ENCODE assay signal across 8 mouse cellular contexts in the genomic region with DNA sequence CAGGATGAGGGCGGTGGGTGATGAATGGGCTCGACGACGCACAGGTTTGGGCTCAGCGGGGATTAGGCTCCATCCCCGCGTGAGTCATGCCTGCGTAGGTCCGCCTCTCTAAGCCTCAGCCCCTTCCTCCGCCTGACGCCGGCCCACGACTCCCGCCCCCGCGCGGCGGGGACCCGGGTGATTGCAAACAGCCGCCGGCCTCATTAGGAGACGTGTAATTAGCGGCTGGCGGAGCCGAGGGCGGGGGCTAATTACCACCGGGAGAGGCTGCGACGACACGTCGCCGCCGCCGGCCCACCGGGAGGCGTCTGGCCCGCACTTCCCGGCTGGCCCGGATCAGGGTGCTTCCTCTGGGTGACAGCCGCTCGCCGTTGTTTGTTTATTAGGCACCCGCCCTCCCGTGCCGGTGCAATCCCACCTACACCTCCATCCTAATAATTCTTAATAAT. TPM values are rescaled to one million over a fixed set of nuclear protein-coding genes. Genes with fewer than 3 reads are reported as not detected.
DNase-seq lines count a peak whose midpoint lies in the region; ATAC-seq lines count a peak whose summit lies in the region.

No protein-coding gene starts in this region.

- H3K27ac ChIP-seq in neural tube, embryonic 15.5 days (replicated peaks) = peak overlapping the region; percentile 74

- peak overlapping the region; percentile 50 for H3K4me3 ChIP-seq in neural tube, embryonic 15.5 days (replicated peaks)

- peak; percentile 13 for DNase-seq in MEL-GATA-1-ER (ENCODE audit: extremely low read depth, low read depth)
- peak; percentile 25 for DNase-seq in c-Kit-positive CD71-positive TER-119-positive erythroid progenitor cells, embryonic 14.5 days (ENCODE audit: low spot score)
- DNase-seq in heart, postnatal 36 days = peak; percentile 69 to 82
- DNase-seq in layer of hippocampus, adult 8-10 months (ENCODE audit: low spot score in 2 of 2) = peak; percentile 65 to 71
- peak; percentile 64 to 65 for DNase-seq in lung, adult 18-20 months
- peak; percentile 51 for DNase-seq in thymus, postnatal 4 days

- H3K36me3 ChIP-seq in neural tube, embryonic 15.5 days = peaks cover 4% of the 10 kb centered on the region

- peak overlapping the region; percentile 42 for H3K9ac ChIP-seq in neural tube, embryonic 15.5 days (replicated peaks)

- WGBS in neural tube, embryonic 15.5 days = under 1% methylated on average over 44 of the region's 45 CpGs

- peak; percentile 25; the same call in 1 of the 2 replicates for ATAC-seq in frontal cortex, adult (ENCODE audit: low TSS enrichment)
- peak; percentile 59 for ATAC-seq in neural tube, embryonic 15.5 days (ENCODE audit: low FRiP score)

- H3K27me3 ChIP-seq in neural tube, embryonic 15.5 days (replicated peaks) = no peaks in the 10 kb centered on the region

- no peaks in the 10 kb centered on the region for H3K9me3 ChIP-seq in neural tube, embryonic 15.5 days (replicated peaks)

- intact Hi-C loops in heart, postnatal 36 days (cut with DNase I) = loop anchor here (1.0 to 5.0 kb wide), 3 partner anchors 48 to 257 kb away; no protein-coding TSS in a partner anchor

- H3K4me1 ChIP-seq in neural tube, embryonic 15.5 days = peaks cover 31% of the 10 kb centered on the region

- H3K4me2 ChIP-seq in neural tube, embryonic 15.5 days = peak overlapping the region; percentile 79

RNA-seq across cellular contexts. Expression of gene Pop5, which starts 0.3 kb away (rescaled TPM):
- 10 to 100 TPM; 31.5 to 35.5 TPM for total RNA-seq in heart, postnatal 36 days (2021)
- 100 to 1,000 TPM in 2 of 4 experiments, 10 to 100 TPM in 2; 89.0 to 104 (median 99.1) TPM for total RNA-seq in layer of hippocampus, adult 8-10 months (2022)
- polyA plus RNA-seq in neural tube, embryonic 15.5 days (2015; fragmentation: Nextera tagmentation; extraction: Ambion mirVana) = 117 and 127 TPM in 2 replicates

RNA-seq across cellular contexts. Expression of gene Rnf10, which starts 37.4 kb away (rescaled TPM):
- total RNA-seq in heart, postnatal 36 days (2021) = 100 to 1,000 TPM; 378 to 424 TPM
- total RNA-seq in layer of hippocampus, adult 8-10 months (2022) = 100 to 1,000 TPM; 226 to 251 (median 245) TPM
- 171 and 197 TPM in 2 replicates for polyA plus RNA-seq in neural tube, embryonic 15.5 days (2015; fragmentation: Nextera tagmentation; extraction: Ambion mirVana)

RNA-seq across cellular contexts. Expression of gene Cabp1, which starts 41.2 kb away (rescaled TPM):
- 1 to 10 TPM; 1.8 to 3.2 TPM for total RNA-seq in heart, postnatal 36 days (2021)
- 100 to 1,000 TPM; 109 to 118 (median 114) TPM for total RNA-seq in layer of hippocampus, adult 8-10 months (2022)
- 17.4 and 23.1 TPM in 2 replicates for polyA plus RNA-seq in neural tube, embryonic 15.5 days (2015; fragmentation: Nextera tagmentation; extraction: Ambion mirVana)

RNA-seq across cellular contexts. Expression of gene Coq5, which starts 44.1 kb away (rescaled TPM):
- 100 to 1,000 TPM; 137 to 167 TPM for total RNA-seq in heart, postnatal 36 days (2021)
- total RNA-seq in layer of hippocampus, adult 8-10 months (2022) = 10 to 100 TPM; 38.7 to 45.6 (median 41.5) TPM
- 63.7 and 64.6 TPM in 2 replicates for polyA plus RNA-seq in neural tube, embryonic 15.5 days (2015; fragmentation: Nextera tagmentation; extraction: Ambion mirVana)

Comparison
In these comparisons a context has a peak if more than half of its experiments do, and no peak if none do; other contexts are left out.
1. Peak in every context shown above with its lines: DNase-seq, ATAC-seq, H3K4me3 ChIP-seq and H3K27ac ChIP-seq.
2. DNase-seq: peak in every context shown above with its lines; median percentile 76 in heart, postnatal 36 days; 68 in layer of hippocampus, adult 8-10 months; 64 in lung, adult 18-20 months; 51 in thymus, postnatal 4 days; 25 in c-Kit-positive CD71-positive TER-119-positive erythroid progenitor cells, embryonic 14.5 days; 13 in MEL-GATA-1-ER.
3. RNA of gene Cabp1, which starts 41.2 kb away (total RNA-seq): 109 to 118 TPM in layer of hippocampus, adult 8-10 months; 1.8 to 3.2 TPM in heart, postnatal 36 days; every median in the first group is over 10 times any median in the second.